Mouse (Mus musculus) spleen, adult 2 months (tissue): Measurements from ENCODE around the gene Zfp429.
"Not testable (repeated sequence)": the region's sequence is repeated elsewhere in the genome, so short reads cannot be mapped to it uniquely, and the experiment has no call there.

Experiments
- CTCF ChIP-seq: fragments of 200-500 bp; IDR thresholded peaks from 2 replicates; pipeline ENCODE4 v1.5.1; 2011; ENCODE audit warnings: mild to moderate bottlenecking, inconsistent platforms; ENCODE audit not compliant: insufficient read depth, insufficient read length, insufficient replicate concordance; ENCODE audit errors: extremely low read depth
- POLR2A ChIP-seq: fragments of 200-500 bp; IDR thresholded peaks from 2 replicates; pipeline ENCODE4 v1.6.1; 2011; ENCODE audit warnings: low read depth, low read length, inconsistent platforms

DNA sequence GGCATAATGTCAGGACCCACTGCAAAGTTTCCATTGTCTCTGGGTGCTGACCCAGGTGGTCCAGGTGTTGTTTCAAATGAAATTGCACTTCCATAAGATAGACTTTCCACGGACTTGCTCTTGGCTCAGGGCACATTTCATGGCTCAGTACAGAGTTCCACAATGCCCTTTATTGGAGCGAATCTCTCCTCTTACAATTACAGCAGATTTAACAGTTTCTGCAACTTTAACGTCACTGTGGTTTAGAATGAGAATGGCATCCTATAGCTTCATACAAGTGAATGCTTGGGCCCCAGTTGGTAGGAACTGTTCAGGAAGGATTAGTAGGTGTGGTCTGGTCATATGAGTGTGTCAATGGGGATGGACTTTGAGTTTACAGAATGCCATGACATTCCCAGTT lies 37.5 kb upstream of the Zfp429 start:
- not testable (repeated sequence) for TF ChIP-seq POLR2A, CTCF
